Mouse (Mus musculus): ENCODE results near the gene Smurf1.
A peak's percentile ranks its signal among the peaks of the same experiment; 100 is the strongest.

Gene Smurf1

GRCm38 (mm10) chr5:144913923-144914322 lies 51.7 kb downstream of the Smurf1 start:
- no peak for DNase-seq (ENCODE audit: low spot score)

GRCm38 (mm10) chr5:144913361-144913760 lies 52.3 kb downstream of the Smurf1 start:
- no peak for DNase-seq (ENCODE audit: low spot score)

- DNase-seq (ENCODE audit: low spot score) = no peak
Measured at GRCm38 (mm10) chr5:144912519-144913310, 52.9 kb downstream of the Smurf1 start.

- DNase-seq (ENCODE audit: low spot score) = no peak
Measured at GRCm38 (mm10) chr5:144909521-144909920, 56.1 kb downstream of the Smurf1 start.

- DNase-seq (ENCODE audit: low spot score) = no peak
Measured at GRCm38 (mm10) chr5:144907591-144907990, 58.1 kb downstream of the Smurf1 start.

- no peak for DNase-seq (ENCODE audit: low spot score)
Measured at GRCm38 (mm10) chr5:144904356-144905134, 61.1 kb downstream of the Smurf1 start.

- DNase-seq (ENCODE audit: low spot score) = no peak
Measured at GRCm38 (mm10) chr5:144901791-144902190, 63.9 kb downstream of the Smurf1 start.

GRCm38 (mm10) chr5:144901035-144901434 lies 64.6 kb downstream of the Smurf1 start:
- no peak for DNase-seq (ENCODE audit: low spot score)

- no peak for DNase-seq (ENCODE audit: low spot score)
Measured at GRCm38 (mm10) chr5:144898448-144899052, 67.1 kb downstream of the Smurf1 start.

- DNase-seq (ENCODE audit: low spot score) = no peak
Measured at GRCm38 (mm10) chr5:144897881-144898280, 67.8 kb downstream of the Smurf1 start.

GRCm38 (mm10) chr5:144891276-144891675 lies 74.4 kb downstream of the Smurf1 start:
- no peak for DNase-seq (ENCODE audit: low spot score)

GRCm38 (mm10) chr5:144885968-144886650 lies 79.5 kb downstream of the Smurf1 start:
- no peak for DNase-seq (ENCODE audit: low spot score)

- DNase-seq (ENCODE audit: low spot score) = peak; percentile 52
Measured at GRCm38 (mm10) chr5:144884629-144885217, 80.9 kb downstream of the Smurf1 start.

GRCm38 (mm10) chr5:144881670-144882399 lies 83.8 kb downstream of the Smurf1 start:
- DNase-seq (ENCODE audit: low spot score) = peak; percentile 73

- no peak for DNase-seq (ENCODE audit: low spot score)
Measured at GRCm38 (mm10) chr5:144877021-144877420, 88.6 kb downstream of the Smurf1 start.

GRCm38 (mm10) chr5:144875892-144876291 lies 89.8 kb downstream of the Smurf1 start:
- peak; percentile 76 for DNase-seq (ENCODE audit: low spot score)

- DNase-seq (ENCODE audit: low spot score) = no peak
Measured at GRCm38 (mm10) chr5:144875227-144875626, 90.4 kb downstream of the Smurf1 start.

GRCm38 (mm10) chr5:144872867-144873266 lies 92.8 kb downstream of the Smurf1 start:
- no peak for DNase-seq (ENCODE audit: low spot score)

GRCm38 (mm10) chr5:144872326-144872725 lies 93.3 kb downstream of the Smurf1 start:
- no peak for DNase-seq (ENCODE audit: low spot score)

GRCm38 (mm10) chr5:144871775-144872174 lies 93.9 kb downstream of the Smurf1 start:
- DNase-seq (ENCODE audit: low spot score) = no peak

- no peak for DNase-seq (ENCODE audit: low spot score)
Measured at GRCm38 (mm10) chr5:144870782-144871181, 94.9 kb downstream of the Smurf1 start.

Data from layer of hippocampus, adult 11-12 months (tissue).